Comparison of ENCODE assay signal across 8 mouse cellular contexts in genomic region chr7:16906281-16906680, GRCm38 (mm10). TPM values are rescaled to one million over a fixed set of nuclear protein-coding genes. Genes with fewer than 3 reads are reported as not detected.
DNase-seq lines count a peak whose midpoint lies in the region; ATAC-seq and TF ChIP-seq lines count a peak whose summit lies in the region.

TSS of gene Ptgir (plus strand) at chr7:16906490.

- no peak for TF ChIP-seq CTCF in bone marrow macrophage, adult 2 months (IDR thresholded peaks at IDR 0.05; ENCODE audit: low read depth, low read length)

- ATAC-seq in hindbrain, embryonic 12.5 days (ENCODE audit: low FRiP score) = no peak
- no peak for ATAC-seq in hindbrain, embryonic 14.5 days (ENCODE audit: low FRiP score)
- no peak for ATAC-seq in forebrain, embryonic 12.5 days (ENCODE audit: low FRiP score)
- ATAC-seq in megakaryocyte-erythroid progenitor cell, adult 5-6 weeks (replicated peaks; ENCODE audit: low FRiP score, low TSS enrichment, poor library complexity, severe bottlenecking) = no peak

- H3K4me1 ChIP-seq in hindbrain, embryonic 12.5 days = peaks cover 47% of the 10 kb centered on the region
- H3K4me1 ChIP-seq in hindbrain, embryonic 14.5 days (replicated peaks; ENCODE audit: control insufficient read depth, insufficient read depth, low read length) = peaks cover 7% of the 10 kb centered on the region; the same call in 1 of the 2 replicates
- peaks cover 80% of the 10 kb centered on the region for H3K4me1 ChIP-seq in bone marrow macrophage, adult 2 months (ENCODE audit: control insufficient read depth, insufficient read depth, low read length)
- peaks cover 19% of the 10 kb centered on the region for H3K4me1 ChIP-seq in forebrain, embryonic 12.5 days

- H3K4me3 ChIP-seq in hindbrain, embryonic 12.5 days = no peak within 1 kb of the TSS
- H3K4me3 ChIP-seq in hindbrain, embryonic 14.5 days (replicated peaks; ENCODE audit: low read length) = no peak within 1 kb of the TSS
- peak within 1 kb of the TSS; percentile 38; the same call in 1 of the 2 replicates for H3K4me3 ChIP-seq in bone marrow macrophage, adult 2 months (ENCODE audit: insufficient read depth, low read length)
- H3K4me3 ChIP-seq in forebrain, embryonic 12.5 days (replicated peaks) = no peak within 1 kb of the TSS

- no peaks in the 10 kb centered on the region for H3K9me3 ChIP-seq in hindbrain, embryonic 12.5 days (replicated peaks)
- no peaks in the 10 kb centered on the region for H3K9me3 ChIP-seq in hindbrain, embryonic 14.5 days (ENCODE audit: control insufficient read depth, low read length)
- H3K9me3 ChIP-seq in forebrain, embryonic 12.5 days = no peaks in the 10 kb centered on the region

- WGBS in hindbrain, embryonic 12.5 days = 4% methylated on average over 6 of the region's 6 CpGs
- 8% methylated on average over 6 of the region's 6 CpGs for WGBS in hindbrain, embryonic 14.5 days
- WGBS in forebrain, embryonic 12.5 days = 12% methylated on average over 6 of the region's 6 CpGs

- H3K27ac ChIP-seq in hindbrain, embryonic 12.5 days = peak within 1 kb of the TSS; percentile 7; the same call in 1 of the 2 replicates
- H3K27ac ChIP-seq in hindbrain, embryonic 14.5 days = no peak within 1 kb of the TSS
- peak within 1 kb of the TSS; percentile 37 for H3K27ac ChIP-seq in bone marrow macrophage, adult 2 months (ENCODE audit: insufficient read depth, low read depth, low read length)
- H3K27ac ChIP-seq in forebrain, embryonic 12.5 days = no peak within 1 kb of the TSS

- H3K36me3 ChIP-seq in hindbrain, embryonic 12.5 days = no peaks in the 10 kb centered on the region
- H3K36me3 ChIP-seq in hindbrain, embryonic 14.5 days (replicated peaks; ENCODE audit: control insufficient read depth, insufficient read depth) = no peaks in the 10 kb centered on the region
- no peaks in the 10 kb centered on the region for H3K36me3 ChIP-seq in forebrain, embryonic 12.5 days (replicated peaks)

- H3K9ac ChIP-seq in hindbrain, embryonic 12.5 days = 0 out of 2 replicates have a peak within 1 kb of the TSS, but pooled peaks have one; percentile 18
- H3K9ac ChIP-seq in hindbrain, embryonic 14.5 days = no peak within 1 kb of the TSS
- H3K9ac ChIP-seq in forebrain, embryonic 12.5 days = no peak within 1 kb of the TSS

- intact Hi-C loops in heart, postnatal 14 days (cut with DNase I) = loop anchor here (5.0 kb wide), 1 partner anchor 164 kb away; no protein-coding TSS in a partner anchor

- H3K27me3 ChIP-seq in hindbrain, embryonic 12.5 days = peaks cover 10% of the 10 kb centered on the region; the same call in 1 of the 2 replicates
- no peaks in the 10 kb centered on the region for H3K27me3 ChIP-seq in hindbrain, embryonic 14.5 days (ENCODE audit: control insufficient read depth, insufficient read depth, low read length)
- H3K27me3 ChIP-seq in forebrain, embryonic 12.5 days = no peaks in the 10 kb centered on the region; the same call in 1 of the 2 replicates

- TF ChIP-seq POLR2A in bone marrow macrophage, adult 2 months (IDR thresholded peaks at IDR 0.05; ENCODE audit: borderline replicate concordance, low read depth, low read length) = no peak

- no peak within 1 kb of the TSS for H3K4me2 ChIP-seq in hindbrain, embryonic 12.5 days (replicated peaks)
- no peak within 1 kb of the TSS for H3K4me2 ChIP-seq in hindbrain, embryonic 14.5 days (replicated peaks)
- H3K4me2 ChIP-seq in forebrain, embryonic 12.5 days = no peak within 1 kb of the TSS

- no peak for DNase-seq in hindbrain, embryonic 14.5 days (ENCODE audit: low spot score)
- peak; percentile 76 to 80 for DNase-seq in heart, postnatal 14 days
- DNase-seq in lung, postnatal 10 days = peak; percentile 71
- DNase-seq in natural killer cell, adult 2 months (ENCODE audit: low spot score in 2 of 2) = no peak

RNA-seq across cellular contexts. Expression of gene Ptgir, which starts in this region (rescaled TPM):
- polyA plus RNA-seq in hindbrain, embryonic 12.5 days (2016; fragmentation: Nextera tagmentation; extraction: Ambion mirVana) = 1.6 and 2.1 TPM in 2 replicates
- polyA plus RNA-seq in hindbrain, embryonic 14.5 days (2014; fragmentation: Nextera tagmentation; extraction: Ambion mirVana) = 0.26 TPM in 1 of 2 replicates, not detected in the other
- 5.5 and 5.6 TPM in 2 replicates for polyA plus RNA-seq in bone marrow macrophage, adult 2 months (2012; ENCODE audit: insufficient read depth, insufficient read length, missing spikeins)
- 1 to 10 TPM; 1.4 to 1.6 TPM for total RNA-seq in heart, postnatal 14 days (2021)
- polyA plus RNA-seq in forebrain, embryonic 12.5 days (2016; fragmentation: Nextera tagmentation; extraction: Ambion mirVana) = 0.24 and 0.51 TPM in 2 replicates
- not detected in 2 replicates for total RNA-seq in megakaryocyte-erythroid progenitor cell, adult 5-6 weeks (2014; fragmentation: Nextera tagmentation)
- not detected in 2 replicates for total RNA-seq in megakaryocyte-erythroid progenitor cell, adult 5-6 weeks (2017)

Comparison
In these comparisons a context has a peak if more than half of its experiments do, and no peak if none do; other contexts are left out.
1. H3K27ac ChIP-seq: peak in hindbrain, embryonic 12.5 days (single experiment) and bone marrow macrophage, adult 2 months (single experiment); none in hindbrain, embryonic 14.5 days (single experiment) and forebrain, embryonic 12.5 days (single experiment).
2. DNase-seq: peak in heart, postnatal 14 days (2 of 2) and lung, postnatal 10 days (single experiment); none in hindbrain, embryonic 14.5 days (single experiment) and natural killer cell, adult 2 months (0 of 2).